Mouse (Mus musculus) intestine, embryonic 16.5 days (tissue): ENCODE results near the gene Nfrkb. TPM values are rescaled to one million over a fixed set of nuclear protein-coding genes. Genes with fewer than 3 reads are reported as not detected.

ENCODE experiments used
- ATAC-seq: fragments of 200-750 bp; cut with Nextera tagmentation; 2 replicates; pipeline ENCODE4 v1.8.0; 2017; ENCODE audit warnings: moderate TSS enrichment, moderate library complexity
- H3K27ac ChIP-seq: fragments of 300-500 bp; sonication (generic); 2 replicates; pipeline ENCODE4 v1.5.1; 2014; ENCODE audit warnings: mild to moderate bottlenecking, low read length
- H3K27me3 ChIP-seq: fragments of 300-500 bp; sonication (generic); replicated peaks from 2 replicates; pipeline ENCODE4 v1.6.1; 2014; ENCODE audit warnings: low read length, control low read depth, mixed read lengths; ENCODE audit not compliant: control insufficient read depth, insufficient read depth
- H3K36me3 ChIP-seq: fragments of 300-500 bp; sonication (generic); 2 replicates; pipeline ENCODE4 v1.6.1; 2014; ENCODE audit warnings: low read length, control low read depth; ENCODE audit not compliant: control insufficient read depth, insufficient read depth
- H3K4me1 ChIP-seq: fragments of 300-500 bp; sonication (generic); 2 replicates; pipeline ENCODE4 v1.6.1; 2014; ENCODE audit warnings: low read length, control low read depth, mixed read lengths; ENCODE audit not compliant: control insufficient read depth, insufficient read depth
- H3K4me2 ChIP-seq: fragments of 300-500 bp; sonication (generic); 2 replicates; pipeline ENCODE4 v1.6.1; 2014; ENCODE audit warnings: low read depth, low read length, control low read depth
- H3K4me3 ChIP-seq: fragments of 300-500 bp; sonication (generic); 2 replicates; pipeline ENCODE4 v1.5.1; 2014; ENCODE audit warnings: mild to moderate bottlenecking, low read length
- H3K9ac ChIP-seq: fragments of 300-500 bp; sonication (generic); 2 replicates; pipeline ENCODE4 v1.6.1; 2014; ENCODE audit warnings: low read depth, low read length
- H3K9me3 ChIP-seq: fragments of 300-500 bp; sonication (generic); 2 replicates; pipeline ENCODE4 v1.6.1; 2016; ENCODE audit warnings: low read length, control low read depth; ENCODE audit not compliant: control insufficient read depth
- WGBS: fragments of 180-500 bp; shearing (Covaris S2); extraction: QIAGEN DNeasy Blood & Tissue Kit; methylation state at CpG from one replicate; pipeline ENCODE4 v1.1.7; 2014; 5-methylcytosine and 5-hydroxymethylcytosine counted together
- polyA plus RNA-seq: library from polyadenylated mRNA; unstranded; fragments of >200 nt; fragmentation: Nextera tagmentation; extraction: Ambion mirVana; gene quantifications from 2 replicates; pipeline ENCODE4 v1.2.1, GENCODE M21; 2015

Nfrkb gene
- polyA plus RNA-seq, 1 experiment from 2014 or later: 15.8 TPM

GRCm38 (mm10) chr9:31405217-31405616 is 19.2 kb downstream of the Nfrkb start:
- Histone ChIP-seq H3K27me3 (no peaks in the 10 kb centered on the region), H3K9ac (no peak overlapping the region), H3K36me3 (peaks cover 30% of the 10 kb centered on the region), H3K27ac (no peak overlapping the region), H3K4me3 (no peak overlapping the region), H3K4me1 (no peaks in the 10 kb centered on the region), H3K9me3 (no peaks in the 10 kb centered on the region), H3K4me2 (no peak overlapping the region)
- 67% methylated on average over 6 of the region's 6 CpGs for WGBS
- ATAC-seq: peak; percentile 83

GRCm38 (mm10) chr9:31412165-31412564 is 26.2 kb downstream of the Nfrkb start:
- no peak overlapping the region for H3K4me2 ChIP-seq
- peaks cover 33% of the 10 kb centered on the region; the same call in 1 of the 2 replicates for H3K36me3 ChIP-seq
- H3K9ac ChIP-seq: no peak overlapping the region
- ATAC-seq: no peak
- no peaks in the 10 kb centered on the region for H3K9me3 ChIP-seq
- H3K27ac ChIP-seq: no peak overlapping the region
- H3K4me1 ChIP-seq: no peaks in the 10 kb centered on the region
- H3K27me3 ChIP-seq: no peaks in the 10 kb centered on the region
- no peak overlapping the region for H3K4me3 ChIP-seq
- 92% methylated on average over 4 of the region's 4 CpGs for WGBS

GRCm38 (mm10) chr9:31418821-31419220 is 32.8 kb downstream of the Nfrkb start:
- H3K27me3 ChIP-seq: no peaks in the 10 kb centered on the region
- no peak overlapping the region for H3K4me2 ChIP-seq
- H3K36me3 ChIP-seq: peaks cover 19% of the 10 kb centered on the region
- no peaks in the 10 kb centered on the region for H3K4me1 ChIP-seq
- H3K4me3 ChIP-seq: no peak overlapping the region
- 96% methylated on average over 1 of the region's 1 CpGs for WGBS
- H3K27ac ChIP-seq: no peak overlapping the region
- H3K9ac ChIP-seq: no peak overlapping the region
- ATAC-seq: no peak
- H3K9me3 ChIP-seq: no peaks in the 10 kb centered on the region

GRCm38 (mm10) chr9:31422143-31422542 is 36.2 kb downstream of the Nfrkb start:
- Histone ChIP-seq H3K4me2 (no peak overlapping the region), H3K36me3 (peaks cover 11% of the 10 kb centered on the region), H3K4me1 (no peaks in the 10 kb centered on the region), H3K4me3 (no peak overlapping the region), H3K27ac (no peak overlapping the region), H3K9me3 (no peaks in the 10 kb centered on the region), H3K27me3 (no peaks in the 10 kb centered on the region), H3K9ac (no peak overlapping the region)
- peak; percentile 38; the same call in 1 of the 2 replicates for ATAC-seq
- 80% methylated on average over 5 of the region's 5 CpGs for WGBS

- no peaks in the 10 kb centered on the region for H3K27me3 ChIP-seq
- ATAC-seq: no peak
- 90% methylated on average over 7 of the region's 7 CpGs for WGBS
- H3K9me3 ChIP-seq: no peaks in the 10 kb centered on the region
- H3K36me3 ChIP-seq: peaks cover 2% of the 10 kb centered on the region; the same call in 1 of the 2 replicates
- H3K4me3 ChIP-seq: no peak overlapping the region
- H3K4me2 ChIP-seq: no peak overlapping the region
- no peak overlapping the region for H3K27ac ChIP-seq
- H3K9ac ChIP-seq: no peak overlapping the region
- peaks cover 8% of the 10 kb centered on the region; the same call in 1 of the 2 replicates for H3K4me1 ChIP-seq
These were observed 43.0 kb downstream of the Nfrkb start for GRCm38 (mm10) chr9:31428971-31429370.

- peaks cover 2% of the 10 kb centered on the region; the same call in 1 of the 2 replicates for H3K36me3 ChIP-seq
- 70% methylated on average over 9 of the region's 9 CpGs for WGBS
- H3K4me2 ChIP-seq: no peak overlapping the region
- no peaks in the 10 kb centered on the region for H3K9me3 ChIP-seq
- H3K4me1 ChIP-seq: peaks cover 8% of the 10 kb centered on the region; the same call in 1 of the 2 replicates
- no peak overlapping the region for H3K27ac ChIP-seq
- ATAC-seq: no peak
- no peak overlapping the region for H3K9ac ChIP-seq
- H3K4me3 ChIP-seq: no peak overlapping the region
- no peaks in the 10 kb centered on the region for H3K27me3 ChIP-seq
These were observed 44.0 kb downstream of the Nfrkb start for GRCm38 (mm10) chr9:31430011-31430410.

GRCm38 (mm10) chr9:31431751-31432150 is 45.8 kb downstream of the Nfrkb start:
- WGBS: 78% methylated on average over 5 of the region's 5 CpGs
- H3K4me3 ChIP-seq: no peak overlapping the region
- H3K4me2 ChIP-seq: no peak overlapping the region
- H3K9ac ChIP-seq: no peak overlapping the region
- no peaks in the 10 kb centered on the region for H3K27me3 ChIP-seq
- no peak for ATAC-seq
- H3K27ac ChIP-seq: no peak overlapping the region
- peaks cover 8% of the 10 kb centered on the region; the same call in 1 of the 2 replicates for H3K4me1 ChIP-seq
- no peaks in the 10 kb centered on the region for H3K36me3 ChIP-seq
- no peaks in the 10 kb centered on the region for H3K9me3 ChIP-seq

GRCm38 (mm10) chr9:31432336-31432975 is 46.5 kb downstream of the Nfrkb start:
- Histone ChIP-seq H3K9ac (no peak overlapping the region), H3K4me2 (no peak overlapping the region), H3K27ac (no peak overlapping the region), H3K4me3 (no peak overlapping the region), H3K36me3 (no peaks in the 10 kb centered on the region), H3K4me1 (peaks cover 8% of the 10 kb centered on the region; the same call in 1 of the 2 replicates), H3K27me3 (no peaks in the 10 kb centered on the region), H3K9me3 (no peaks in the 10 kb centered on the region)
- ATAC-seq: 0 out of 2 replicates have a peak, but pooled peaks have one; percentile 41
- WGBS: 77% methylated on average over 7 of the region's 7 CpGs

- H3K27me3 ChIP-seq: no peaks in the 10 kb centered on the region
- H3K4me3 ChIP-seq: no peak overlapping the region
- H3K4me2 ChIP-seq: no peak overlapping the region
- no peak overlapping the region for H3K27ac ChIP-seq
- H3K9ac ChIP-seq: no peak overlapping the region
- H3K4me1 ChIP-seq: peaks cover 8% of the 10 kb centered on the region; the same call in 1 of the 2 replicates
- 77% methylated on average over 3 of the region's 3 CpGs for WGBS
- H3K36me3 ChIP-seq: no peaks in the 10 kb centered on the region
- no peak for ATAC-seq
- H3K9me3 ChIP-seq: no peaks in the 10 kb centered on the region
These were observed 47.4 kb downstream of the Nfrkb start for GRCm38 (mm10) chr9:31433431-31433830.
